Mouse (Mus musculus): ENCODE data around the gene Cavin1.

Cavin1 gene

DNA sequence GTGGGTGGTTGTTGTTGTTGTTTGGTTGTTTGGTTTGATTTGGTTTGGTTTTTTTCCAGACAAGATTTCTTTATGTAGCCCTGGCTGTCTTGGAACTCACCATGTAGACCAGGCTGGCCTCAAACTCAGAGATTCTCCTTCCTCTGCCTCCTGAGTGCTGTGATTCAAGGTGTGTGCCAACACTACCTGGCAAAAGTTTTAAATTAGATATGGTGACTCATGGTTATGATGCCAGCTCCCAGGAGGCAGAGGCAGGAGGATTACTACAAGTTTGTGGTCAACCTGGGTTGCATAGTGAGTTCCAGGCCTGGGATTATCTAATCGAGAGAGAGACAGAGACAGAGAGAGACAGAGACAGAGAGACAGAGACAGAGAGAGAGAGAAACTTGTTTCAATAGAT lies 9.8 kb upstream of the Cavin1 start:
- no peak for DNase-seq

DNA sequence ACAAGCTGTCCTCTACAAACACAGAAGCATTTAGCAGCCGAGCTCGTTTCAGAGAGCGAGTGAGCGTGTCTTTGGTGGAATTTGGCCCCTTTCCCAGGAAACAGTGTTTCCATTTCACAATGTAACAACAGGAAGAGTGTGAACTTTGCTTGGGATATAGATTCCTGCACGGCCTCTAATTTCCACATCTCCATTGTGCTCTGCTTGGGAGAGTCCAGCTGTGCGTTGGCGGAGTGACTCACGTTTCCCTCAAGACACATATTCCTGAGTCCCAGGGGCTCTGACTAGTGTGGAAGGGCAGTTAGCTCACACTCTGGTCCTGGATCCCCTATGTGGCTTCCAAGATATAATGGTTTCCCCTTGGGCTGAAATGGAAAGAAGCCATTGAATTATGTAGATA lies 9.2 kb upstream of the Cavin1 start:
- no peak for DNase-seq

DNA sequence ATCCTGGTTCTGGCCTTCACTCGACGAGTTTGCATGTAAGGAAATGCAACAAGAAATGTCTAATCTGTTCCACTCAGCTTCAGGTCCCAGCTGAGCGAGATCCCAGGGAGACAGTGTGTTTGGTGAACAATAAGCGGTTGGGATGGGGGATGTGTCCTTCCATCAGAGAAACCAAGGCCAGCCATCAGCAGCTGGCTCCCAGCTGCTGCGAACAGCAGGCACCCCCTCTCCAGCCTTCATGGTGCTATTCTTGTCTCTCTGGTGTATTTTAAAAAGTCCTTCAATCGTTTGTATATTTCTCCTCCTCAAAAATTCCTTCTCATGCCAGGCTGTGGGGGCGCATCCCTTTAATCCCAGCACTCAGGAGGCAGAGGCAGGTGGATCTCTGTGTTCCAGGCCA lies 4.6 kb upstream of the Cavin1 start:
- no peak for DNase-seq

DNA sequence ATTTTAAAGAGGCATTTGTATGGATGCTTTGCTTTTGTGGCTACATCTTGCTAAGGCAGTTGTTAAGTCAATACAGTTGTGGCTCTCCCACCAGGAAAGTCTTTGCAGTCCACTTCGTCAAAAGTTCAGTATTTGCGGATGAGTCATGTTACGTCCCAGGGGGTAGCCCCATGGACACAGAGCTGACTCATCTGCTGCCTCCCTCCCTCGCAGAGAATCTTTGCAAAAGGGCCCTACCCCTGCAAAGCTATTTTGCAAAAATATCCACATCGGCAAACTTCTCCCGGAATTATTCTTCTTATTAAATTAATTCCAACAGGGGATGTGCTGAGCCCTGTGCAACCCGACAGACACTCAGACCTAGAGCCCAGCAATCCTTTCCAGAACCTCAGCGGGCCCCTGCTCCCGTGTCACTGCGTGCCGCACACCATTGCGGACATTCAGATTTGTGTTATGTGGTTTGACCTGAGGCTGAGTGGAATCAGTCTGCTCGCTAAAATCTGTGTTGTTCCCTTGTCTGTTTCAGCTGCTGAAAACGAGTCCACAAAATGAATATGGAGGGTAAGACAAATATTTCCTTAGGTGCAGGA lies 3.8 kb upstream of the Cavin1 start:
- DNase-seq: no peak

DNA sequence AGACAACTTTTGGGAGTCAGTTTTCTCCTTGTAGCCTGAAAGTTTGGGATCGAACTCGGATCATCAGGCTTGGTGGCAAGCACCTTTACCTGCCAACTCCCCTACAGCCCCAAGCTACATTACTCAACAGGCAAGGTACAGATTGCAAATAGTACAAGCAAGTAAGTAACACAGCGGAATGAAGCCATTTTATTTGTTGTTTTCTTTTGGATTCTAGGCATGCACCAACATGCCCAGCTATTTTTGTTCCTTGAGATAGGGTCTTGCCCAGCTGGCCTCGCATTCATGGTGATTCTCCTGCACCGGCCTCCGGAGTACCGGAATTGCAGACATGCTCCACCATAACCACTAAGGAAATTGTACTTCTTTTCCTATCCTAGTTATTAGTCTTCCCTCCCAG lies 2.6 kb upstream of the Cavin1 start:
- DNase-seq: no peak

DNA sequence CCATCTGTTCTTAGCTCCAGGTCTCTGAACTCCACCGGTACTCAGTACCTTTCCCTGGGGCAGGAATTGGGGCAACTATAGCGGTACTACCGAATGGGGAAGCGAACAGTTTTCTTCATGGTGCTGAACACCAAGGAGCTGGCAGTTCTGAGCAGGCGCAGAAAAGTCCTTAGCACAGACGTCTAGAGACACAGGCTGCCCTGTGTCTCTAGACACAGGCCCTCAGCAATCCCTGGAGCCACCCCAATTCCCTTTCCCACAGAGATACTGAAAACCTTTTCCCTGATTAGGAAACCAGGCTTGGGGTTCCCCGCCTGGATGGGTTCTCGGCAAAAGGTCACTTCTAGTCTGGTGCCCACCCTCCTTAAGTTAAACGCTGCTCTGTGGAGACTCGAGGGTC lies 768 bp upstream of the Cavin1 start:
- DNase-seq: no peak

DNA sequence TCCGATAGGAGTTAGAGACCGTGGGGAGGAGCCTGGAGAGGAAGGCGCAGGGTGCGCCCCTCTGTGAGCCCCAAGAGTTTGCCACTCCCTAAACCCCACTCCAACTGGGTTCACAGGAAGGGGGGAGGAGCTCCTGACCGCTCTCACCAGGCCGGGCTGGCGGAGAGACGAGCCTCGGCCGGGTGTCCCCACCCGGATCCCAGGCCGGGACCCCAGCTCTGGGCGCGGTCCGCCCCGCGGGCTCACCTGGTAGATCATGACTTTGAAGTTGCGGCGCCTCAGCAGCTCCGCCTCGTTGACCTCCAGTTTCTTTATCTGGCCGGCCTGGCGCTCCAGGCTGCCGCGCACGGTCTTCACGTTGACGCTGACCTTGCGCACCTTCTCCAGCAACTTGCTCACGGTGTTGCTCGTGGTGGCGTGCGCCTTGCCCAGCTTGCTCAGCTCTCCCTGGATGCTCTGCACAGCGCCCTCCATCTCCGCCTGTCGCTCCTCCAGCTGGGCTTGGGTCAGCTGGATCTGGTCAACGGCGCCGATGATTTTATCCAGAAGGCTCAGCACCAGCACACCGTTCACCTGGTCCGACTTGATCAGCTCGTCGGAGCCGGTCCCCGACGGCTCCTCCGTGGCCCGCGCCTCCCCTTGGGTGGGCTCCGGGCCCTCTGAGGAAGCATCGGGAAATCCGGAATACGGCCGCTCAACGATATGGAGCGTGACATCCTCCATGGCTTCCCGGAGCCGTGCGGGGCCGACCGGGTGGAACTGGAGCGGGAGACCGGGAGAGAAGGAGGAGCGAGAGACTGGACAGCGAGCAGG lies 737 bp downstream of the Cavin1 start:
- peak; percentile 52 for DNase-seq

DNA sequence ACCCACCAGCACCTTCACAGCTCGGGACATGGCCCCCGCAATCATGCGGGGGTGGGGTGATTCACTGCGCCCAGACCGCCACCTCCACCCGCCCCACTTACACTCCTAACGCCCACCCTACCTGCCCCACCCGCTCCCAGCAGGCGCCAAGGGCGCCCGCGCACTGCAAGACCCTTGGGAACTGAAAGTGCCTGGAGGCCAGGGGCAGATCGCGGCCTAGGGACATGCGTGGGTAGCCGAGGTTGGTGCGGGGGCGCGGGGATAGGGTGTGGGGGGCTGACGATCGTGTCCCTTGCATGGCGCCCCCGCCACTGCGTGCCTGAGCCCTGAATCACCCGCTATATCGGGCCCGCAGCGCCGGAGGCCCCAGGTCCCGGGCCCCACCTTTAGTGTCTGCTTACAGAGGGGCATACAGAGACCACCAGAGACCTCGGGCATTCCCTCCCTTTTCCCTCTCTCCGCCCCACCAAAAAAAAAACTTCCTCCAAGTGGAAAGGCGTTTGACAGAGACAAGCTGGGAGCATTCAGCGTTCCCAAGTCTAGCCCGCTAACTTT lies 1.4 kb downstream of the Cavin1 start:
- no peak for DNase-seq

DNA sequence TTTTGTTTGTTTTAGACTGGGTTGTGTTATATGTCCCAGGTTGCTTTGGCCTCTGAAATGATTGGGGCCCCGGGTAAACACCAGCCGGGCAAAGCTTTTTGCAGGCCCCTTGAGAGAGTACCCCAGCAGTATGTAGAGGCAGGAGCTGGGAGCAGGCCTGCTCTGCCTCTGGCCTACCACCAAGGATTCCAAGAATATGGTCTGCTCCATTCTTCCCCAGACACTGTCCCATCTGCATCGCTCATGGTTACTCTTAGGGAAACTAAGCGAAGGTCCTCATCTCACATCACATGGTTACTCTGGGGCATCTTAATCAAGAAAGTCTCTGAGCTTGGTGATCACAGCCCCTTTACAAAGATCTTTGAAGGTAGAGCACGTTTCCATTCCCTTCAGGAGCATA lies 2.2 kb downstream of the Cavin1 start:
- DNase-seq: no peak

DNA sequence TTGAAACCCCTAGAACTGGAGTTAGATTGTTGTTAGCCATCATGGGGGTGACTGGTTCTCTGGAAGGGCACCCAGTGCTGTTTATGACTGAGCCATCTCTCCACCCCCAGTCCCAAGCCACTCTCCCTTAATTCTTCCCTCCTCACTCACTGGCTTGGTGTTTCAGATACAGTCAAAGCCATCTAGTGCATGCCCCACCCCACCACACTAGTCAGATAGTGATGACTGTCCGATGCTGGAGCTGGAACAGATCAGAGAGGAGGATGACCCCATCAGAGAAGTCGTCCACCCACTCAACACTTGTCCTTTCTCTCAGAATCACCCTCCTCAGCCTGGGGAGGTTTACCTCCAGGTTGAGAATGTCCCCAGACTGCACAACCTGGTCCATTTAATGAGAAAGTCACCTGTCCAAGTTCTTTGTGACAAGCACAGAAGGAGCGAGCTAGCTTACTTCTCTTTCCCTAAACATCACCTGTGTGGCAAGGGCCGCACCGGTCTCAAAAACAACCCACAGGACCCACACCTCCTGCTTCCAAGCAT lies 2.7 kb downstream of the Cavin1 start:
- DNase-seq: no peak

DNA sequence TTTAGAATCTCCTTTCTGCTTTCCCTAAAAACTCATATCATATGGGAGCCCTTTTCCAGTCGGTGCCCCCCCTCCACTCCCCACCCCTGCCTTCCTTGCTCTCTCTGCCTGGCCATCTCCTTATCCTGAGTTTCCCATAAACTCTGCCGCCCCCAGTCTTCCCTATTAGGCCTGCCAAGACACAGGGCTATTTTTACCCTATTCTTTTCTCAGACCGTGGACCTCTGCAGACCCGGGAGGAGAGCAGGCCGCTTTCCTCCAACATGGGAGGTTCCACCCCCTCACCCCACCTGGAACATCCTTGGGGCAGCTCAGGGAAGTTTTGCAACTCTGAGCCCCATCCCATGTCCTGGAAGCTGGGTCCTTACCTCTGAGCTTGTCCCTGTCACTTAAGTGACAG lies 3.3 kb downstream of the Cavin1 start:
- DNase-seq: no peak

DNA sequence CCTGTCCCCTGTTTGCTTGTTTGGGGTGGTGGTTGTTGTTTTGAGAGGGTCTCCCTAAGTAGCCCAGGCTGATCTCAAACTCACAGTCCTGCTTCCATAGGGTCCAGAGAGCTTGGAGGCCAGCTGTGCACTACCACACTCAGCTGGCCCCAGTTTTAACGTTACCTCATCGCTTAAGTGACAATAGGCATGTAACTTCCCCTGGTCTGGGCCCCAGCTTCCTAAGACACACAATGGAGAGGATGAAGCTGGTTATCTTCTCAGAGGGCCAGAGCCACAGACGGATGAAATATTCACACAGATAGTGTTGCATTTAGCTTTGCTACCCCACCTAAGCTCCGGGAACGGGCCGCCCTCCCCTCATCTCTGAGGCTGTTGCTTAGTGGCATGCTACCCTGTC lies 4.9 kb downstream of the Cavin1 start:
- DNase-seq: no peak

DNA sequence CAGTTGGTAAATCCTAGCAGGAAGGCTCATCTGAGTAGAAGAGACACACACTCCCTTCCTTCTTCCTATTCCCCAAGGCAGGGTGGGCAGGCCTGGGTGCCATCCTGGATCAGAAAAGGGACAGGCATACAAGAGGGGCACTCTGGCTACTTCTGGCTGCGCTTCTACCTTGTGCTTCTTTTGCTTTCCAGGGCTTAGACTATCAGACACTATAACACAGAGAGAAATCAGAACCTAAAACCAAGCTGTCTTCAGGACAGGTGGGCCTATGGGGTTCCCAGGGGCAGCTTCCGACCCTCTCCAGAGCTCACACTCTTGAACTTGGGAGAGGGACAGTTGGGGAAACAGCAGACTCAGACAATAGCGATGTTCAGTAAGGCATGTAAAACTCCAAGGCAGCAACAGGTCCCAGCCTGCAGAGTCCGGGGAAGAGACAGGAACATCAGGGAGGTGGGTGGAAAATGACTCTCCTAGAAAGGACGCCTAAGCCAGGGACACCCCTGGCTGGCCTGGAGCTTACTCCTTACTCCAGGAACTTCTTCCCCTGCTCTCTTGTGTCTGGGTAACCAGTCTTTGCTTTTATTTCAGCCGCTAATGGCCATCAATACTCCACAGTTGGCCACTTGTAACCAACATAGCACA lies 5.7 kb downstream of the Cavin1 start:
- no peak for DNase-seq

DNA sequence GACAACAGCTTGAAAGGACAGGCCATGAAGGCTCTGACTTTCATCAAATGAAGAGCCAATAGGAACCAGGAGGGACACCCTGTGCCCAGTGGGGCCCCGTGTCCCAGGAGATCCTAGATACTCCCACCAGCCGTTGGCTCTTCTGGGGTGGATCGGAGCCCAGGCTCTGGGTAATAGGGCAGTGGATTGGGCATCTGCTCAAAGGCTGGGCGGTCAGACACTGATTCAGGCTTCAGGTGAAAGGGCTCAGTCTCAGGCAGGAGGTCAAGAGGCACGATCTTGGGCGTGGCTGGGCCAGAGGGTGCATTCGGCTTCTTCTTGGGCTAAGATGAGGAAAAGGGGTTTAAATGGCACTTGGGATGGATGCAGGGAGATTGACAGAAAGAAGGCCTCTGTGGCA lies 6.5 kb downstream of the Cavin1 start:
- DNase-seq: no peak

DNA sequence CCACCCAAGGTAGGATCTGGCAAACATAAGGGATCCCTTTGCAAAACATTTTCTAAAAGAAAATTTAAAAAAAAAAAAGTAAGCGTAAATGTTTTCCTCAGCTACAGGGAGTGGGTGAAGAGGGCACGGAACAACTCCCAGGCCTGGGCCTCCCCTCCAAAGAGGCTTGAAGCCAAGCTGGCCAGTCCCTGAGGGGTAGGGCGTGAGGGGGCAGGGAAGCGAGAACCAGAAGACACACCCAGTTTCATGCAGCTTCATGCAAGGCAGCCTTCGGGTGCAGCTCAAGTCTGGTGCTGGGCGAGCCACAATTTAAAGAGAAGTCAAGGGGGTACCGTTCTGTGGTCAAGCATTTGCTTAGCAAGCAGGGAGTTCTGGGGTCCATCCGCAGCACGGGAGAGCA lies 7.0 kb downstream of the Cavin1 start:
- no peak for DNase-seq

DNA sequence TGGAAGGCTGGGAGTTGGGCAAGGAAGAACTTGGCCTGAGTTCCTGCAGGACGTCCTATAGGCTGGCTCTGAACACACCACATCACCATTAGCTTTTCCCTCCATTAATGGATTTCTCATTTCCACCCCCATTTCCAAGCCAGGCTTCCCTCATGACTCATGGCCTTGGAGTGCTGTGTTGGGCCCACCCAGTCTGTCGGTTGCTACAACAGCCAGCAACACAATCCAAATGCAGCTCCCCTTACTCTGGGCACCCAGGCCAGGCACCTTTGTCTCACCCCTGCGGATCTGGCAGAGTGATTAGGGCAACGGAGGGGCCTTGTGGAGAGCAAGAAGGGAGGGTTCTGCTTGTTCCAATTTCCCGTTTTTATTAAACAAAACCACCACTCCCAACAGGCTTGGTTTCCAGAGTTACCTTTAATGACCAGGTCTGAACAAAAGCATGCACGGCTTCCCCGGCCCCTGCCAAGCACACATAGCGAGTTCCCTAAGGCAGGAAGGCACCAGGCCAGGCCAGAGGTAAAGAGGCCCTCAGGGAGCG lies 8.2 kb downstream of the Cavin1 start:
- DNase-seq: no peak

DNA sequence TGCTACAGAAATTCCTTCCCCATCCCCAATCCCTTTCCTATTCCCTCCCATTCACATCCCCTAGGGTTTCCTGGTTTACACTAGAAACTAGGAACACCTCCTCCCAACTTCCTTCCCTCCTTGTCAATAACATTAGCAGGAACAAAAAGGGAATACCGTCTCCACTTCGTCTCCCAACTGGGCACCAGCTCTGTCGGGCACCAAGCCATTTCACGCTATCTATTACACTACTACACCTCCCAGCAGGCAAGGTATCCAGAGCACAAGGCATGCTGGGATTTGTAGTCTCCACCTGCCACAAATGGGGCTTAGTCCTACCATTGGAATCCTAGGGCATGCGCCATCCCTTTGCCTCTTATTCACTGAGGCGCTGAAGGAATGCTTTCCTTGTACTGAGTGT lies 10.1 kb downstream of the Cavin1 start:
- DNase-seq: peak; percentile 74

DNA sequence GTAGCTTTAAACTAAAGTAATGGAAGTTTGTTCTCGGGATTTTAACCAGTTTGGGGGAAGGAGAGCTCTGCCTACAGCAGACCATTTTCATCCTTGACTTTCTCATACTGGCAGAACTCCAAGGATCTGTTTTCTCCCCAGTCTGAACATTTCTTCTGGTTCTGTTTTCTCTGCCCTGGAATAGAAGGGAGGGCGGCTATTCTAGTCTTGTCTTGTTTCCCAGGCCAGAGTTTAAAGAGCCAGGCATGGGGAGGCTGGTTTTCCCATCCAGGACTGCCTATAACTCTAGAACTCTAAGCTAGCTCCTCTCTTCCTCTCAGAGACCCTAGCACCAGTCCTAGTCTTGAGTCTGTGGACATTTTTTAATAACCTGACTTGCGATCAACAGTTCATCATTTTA lies 10.9 kb downstream of the Cavin1 start:
- DNase-seq: no peak

DNA sequence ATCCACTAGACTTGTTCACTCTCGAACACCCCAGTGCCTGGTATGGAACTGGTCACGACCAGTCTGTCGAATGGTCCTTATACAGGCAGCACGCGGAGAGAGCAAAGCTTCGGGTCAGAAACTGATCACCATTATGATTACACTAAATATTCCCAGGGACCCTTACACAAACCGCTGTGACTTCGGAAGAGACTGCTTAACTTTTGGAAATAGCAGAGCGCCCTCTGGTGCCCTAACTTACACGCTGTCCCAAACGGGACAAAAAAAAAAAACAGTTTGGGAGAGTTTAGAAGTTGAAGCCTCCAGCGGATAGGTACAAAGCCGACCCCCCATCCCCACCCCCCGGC lies 11.2 kb downstream of the Cavin1 start:
- DNase-seq: peak; percentile 43

DNA sequence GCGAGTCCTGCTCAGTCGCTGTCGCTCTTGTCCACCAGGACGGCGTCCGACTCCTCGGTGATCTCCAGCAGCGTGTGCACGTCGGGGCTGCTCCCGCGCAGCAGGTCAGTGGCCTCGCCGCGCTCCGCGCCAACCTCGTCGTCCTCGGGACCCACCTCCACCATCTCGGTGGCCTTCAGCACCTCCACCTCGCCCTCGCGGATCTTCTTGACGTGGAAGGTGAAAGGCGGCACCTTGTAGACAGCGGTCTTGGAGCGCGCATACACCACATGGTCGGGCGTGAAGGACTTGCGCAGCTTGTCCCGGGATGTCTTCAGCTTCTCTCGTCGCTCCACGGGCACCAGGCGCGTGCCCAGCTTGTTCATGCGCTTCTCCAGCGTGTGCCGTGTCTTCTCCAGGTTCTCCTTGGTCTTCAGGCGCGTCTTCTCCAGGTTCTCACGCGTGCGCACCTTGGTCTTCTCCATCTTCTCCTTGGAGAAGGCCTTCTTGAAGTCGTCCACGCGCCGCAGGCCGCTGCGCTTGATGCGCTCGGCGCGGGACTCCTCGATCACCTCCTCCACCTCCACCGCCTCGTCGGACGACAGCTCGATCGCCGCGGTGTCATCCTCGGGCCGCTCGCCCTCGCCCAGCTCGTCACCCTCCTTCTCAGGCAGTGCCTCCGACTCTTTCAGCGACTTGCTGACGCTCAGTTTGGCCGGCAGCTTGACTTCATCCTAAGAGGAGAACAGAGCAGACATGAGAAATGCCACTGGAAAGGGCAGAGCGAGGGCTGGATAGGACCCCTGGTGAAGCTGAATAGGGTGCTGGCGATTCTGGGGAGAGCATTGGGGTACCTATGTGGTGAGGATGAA lies 11.8 kb downstream of the Cavin1 start:
- DNase-seq: no peak

DNA sequence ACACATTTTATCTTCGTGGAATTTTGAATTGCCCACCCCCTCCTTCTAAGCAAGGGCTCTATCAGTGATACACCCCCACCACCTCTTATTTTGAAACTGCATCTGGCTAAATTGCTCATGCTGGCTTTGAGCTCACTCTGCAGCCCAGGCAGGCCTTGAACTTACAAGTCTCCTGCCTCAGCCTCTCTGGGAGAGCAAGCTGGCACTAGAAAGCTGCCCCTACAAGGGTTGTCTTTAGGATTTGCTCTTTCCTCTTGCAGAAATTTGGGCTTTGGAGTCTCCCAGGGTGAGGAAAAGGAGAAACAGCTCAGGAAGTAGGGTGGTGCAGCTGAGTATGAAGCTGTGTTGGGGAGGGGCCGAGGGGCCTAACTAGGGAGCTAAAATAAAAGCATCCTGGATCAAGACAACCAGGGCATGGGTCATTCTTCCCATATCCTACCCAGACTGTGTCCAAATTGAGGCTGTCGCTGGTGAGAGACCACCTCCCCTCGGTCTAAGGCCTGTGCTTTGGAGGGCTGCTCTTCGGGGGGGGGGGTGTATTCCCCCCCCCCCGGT lies 12.7 kb downstream of the Cavin1 start:
- DNase-seq: no peak

DNA sequence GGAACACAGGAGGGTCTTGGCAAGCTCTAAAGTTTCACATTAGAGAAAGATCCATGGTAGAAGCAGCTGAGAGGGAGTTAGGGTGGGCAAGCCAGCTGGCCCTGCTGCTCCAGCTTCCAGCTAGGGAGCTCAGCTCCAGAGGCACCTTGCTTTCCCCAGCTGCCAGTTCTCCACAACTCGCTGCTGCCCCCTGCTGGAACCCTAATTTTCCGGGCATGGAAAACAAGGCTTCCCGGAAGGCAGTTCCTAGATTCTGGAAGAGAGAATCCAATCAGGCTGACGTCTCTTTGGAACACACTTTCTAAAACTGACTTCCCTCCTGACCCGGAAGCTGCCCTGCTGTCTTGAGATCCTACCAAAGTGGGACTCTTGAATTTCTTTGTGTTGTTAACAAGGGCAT lies 13.4 kb downstream of the Cavin1 start:
- peak; percentile 75 for DNase-seq

Data from kidney, adult 11 months (tissue).